Mouse (Mus musculus) kidney, embryonic 14.5 days (tissue): Measurements from ENCODE around the gene Rxfp4. TPM values are rescaled to one million over a fixed set of nuclear protein-coding genes. Genes with fewer than 3 reads are reported as not detected.

ENCODE experiments used
- ATAC-seq: fragments of 200-750 bp; cut with Nextera tagmentation; 2 replicates; pipeline ENCODE4 v1.8.0; 2017; ENCODE audit warnings: moderate number of reproducible peaks, mild to moderate bottlenecking, moderate TSS enrichment, moderate library complexity; ENCODE audit not compliant: low FRiP score, low TSS enrichment
- H3K27ac ChIP-seq: fragments of 300-500 bp; sonication (generic); 2 replicates; pipeline ENCODE4 v1.5.1; 2014; ENCODE audit warnings: low read depth, mild to moderate bottlenecking, low read length, moderate library complexity, mixed read lengths
- H3K27me3 ChIP-seq: fragments of 300-500 bp; sonication (generic); 2 replicates; pipeline ENCODE4 v1.6.1; 2014; ENCODE audit warnings: mild to moderate bottlenecking, low read length; ENCODE audit not compliant: control insufficient read depth, insufficient read depth
- H3K36me3 ChIP-seq: fragments of 300-500 bp; sonication (generic); 2 replicates; pipeline ENCODE4 v1.6.1; 2014; ENCODE audit warnings: low read length, mixed read lengths; ENCODE audit not compliant: control insufficient read depth, insufficient read depth
- H3K4me1 ChIP-seq: fragments of 300-500 bp; sonication (generic); 2 replicates; pipeline ENCODE4 v1.6.1; 2014; ENCODE audit warnings: low read length, mixed read lengths; ENCODE audit not compliant: control insufficient read depth, insufficient read depth
- H3K4me2 ChIP-seq: fragments of 300-500 bp; sonication (generic); replicated peaks from 2 replicates; pipeline ENCODE4 v1.6.1; 2014; ENCODE audit warnings: low read depth, mild to moderate bottlenecking, low read length
- H3K4me3 ChIP-seq: fragments of 300-500 bp; sonication (generic); 2 replicates; pipeline ENCODE4 v1.5.1; 2014; ENCODE audit warnings: mild to moderate bottlenecking, low read length
- H3K9ac ChIP-seq: fragments of 300-500 bp; sonication (generic); 2 replicates; pipeline ENCODE4 v1.6.1; 2014; ENCODE audit warnings: low read depth, mild to moderate bottlenecking, low read length, moderate library complexity
- H3K9me3 ChIP-seq: fragments of 300-500 bp; sonication (generic); 2 replicates; pipeline ENCODE4 v1.6.1; 2016; ENCODE audit warnings: low read length; ENCODE audit not compliant: control insufficient read depth
- WGBS: fragments of 180-500 bp; shearing (Covaris S2); extraction: QIAGEN DNeasy Blood & Tissue Kit; methylation state at CpG from one replicate; pipeline ENCODE4 v1.1.7; 2014; 5-methylcytosine and 5-hydroxymethylcytosine counted together
- polyA plus RNA-seq: library from polyadenylated mRNA; unstranded; fragments of >200 nt; fragmentation: Nextera tagmentation; extraction: Ambion mirVana; gene quantifications from 2 replicates; pipeline ENCODE4 v1.2.1, GENCODE M21; 2014

Rxfp4 gene
- polyA plus RNA-seq, 1 experiment from 2014 or later: not detected

DNA sequence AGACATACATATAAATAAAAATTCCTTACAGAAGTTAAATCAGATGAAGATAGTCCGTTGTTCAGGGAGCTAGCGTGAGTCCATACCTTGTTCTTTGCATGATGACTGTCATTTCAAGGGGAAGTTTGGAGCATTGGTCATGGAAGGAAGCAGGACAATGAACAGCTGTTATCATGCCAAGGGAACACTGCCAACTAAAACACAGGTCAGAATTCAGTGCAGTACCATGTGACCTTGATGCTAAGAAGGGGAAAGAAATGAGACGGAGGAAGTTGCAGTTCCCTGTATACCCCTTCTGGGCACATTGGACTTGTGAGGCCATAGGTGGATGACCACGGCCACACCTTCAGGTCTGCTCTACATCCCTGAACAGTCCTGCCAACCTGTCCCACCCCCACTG, 1.7 kb upstream of the Rxfp4 start:
- 73% methylated on average over 4 of the region's 4 CpGs for WGBS
- H3K27ac ChIP-seq: no peak overlapping the region
- H3K4me3 ChIP-seq: no peak overlapping the region
- ATAC-seq: no peak
- no peaks in the 10 kb centered on the region for H3K4me1 ChIP-seq
- no peak overlapping the region for H3K4me2 ChIP-seq
- no peaks in the 10 kb centered on the region for H3K27me3 ChIP-seq
- no peak overlapping the region for H3K9ac ChIP-seq
- no peaks in the 10 kb centered on the region for H3K9me3 ChIP-seq
- H3K36me3 ChIP-seq: no peaks in the 10 kb centered on the region

DNA sequence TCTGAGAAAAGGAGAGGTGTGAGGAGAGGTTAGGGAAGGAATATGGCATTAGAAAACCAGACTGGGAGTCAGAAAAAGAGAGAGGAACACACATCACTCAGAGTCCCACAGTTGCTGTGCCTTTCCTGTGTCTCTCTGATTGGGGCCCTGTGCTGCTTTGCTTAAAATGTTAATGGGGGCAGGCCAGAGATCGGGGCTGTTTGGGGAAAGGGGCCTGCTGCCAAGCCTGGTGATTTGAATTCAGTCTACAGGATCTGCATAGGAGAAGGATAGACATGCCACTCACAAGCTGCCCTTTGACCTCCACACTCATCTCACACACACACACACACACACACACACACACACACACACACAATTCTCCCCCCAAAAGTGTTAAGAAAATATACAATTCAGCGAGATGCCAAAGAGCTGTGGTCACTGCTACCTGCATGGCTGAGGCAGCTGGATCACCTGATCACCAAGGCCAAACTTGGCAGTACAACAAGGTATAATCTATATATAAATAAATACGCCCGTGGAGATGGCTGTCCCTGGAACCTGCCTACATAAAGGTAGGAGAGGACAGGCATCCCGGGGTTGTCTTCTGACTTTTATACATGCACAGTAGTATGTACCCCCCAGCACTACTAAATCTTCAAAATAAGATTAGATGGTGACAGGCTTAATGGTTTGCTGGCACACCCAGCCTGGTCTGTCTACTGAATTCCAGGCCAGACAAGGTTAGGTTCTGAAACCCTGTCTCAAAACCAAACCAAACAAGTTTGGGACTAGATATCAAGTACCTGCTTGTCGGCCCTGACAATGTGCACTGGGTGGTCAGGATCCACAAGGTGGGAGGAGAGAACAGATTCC, 801 bp upstream of the Rxfp4 start:
- no peak overlapping the region for H3K27ac ChIP-seq
- H3K4me3 ChIP-seq: no peak overlapping the region
- no peak for ATAC-seq
- H3K4me1 ChIP-seq: no peaks in the 10 kb centered on the region
- H3K4me2 ChIP-seq: no peak overlapping the region
- no peaks in the 10 kb centered on the region for H3K36me3 ChIP-seq
- 80% methylated on average over 6 of the region's 6 CpGs for WGBS
- no peak overlapping the region for H3K9ac ChIP-seq
- no peaks in the 10 kb centered on the region for H3K9me3 ChIP-seq
- no peaks in the 10 kb centered on the region for H3K27me3 ChIP-seq

DNA sequence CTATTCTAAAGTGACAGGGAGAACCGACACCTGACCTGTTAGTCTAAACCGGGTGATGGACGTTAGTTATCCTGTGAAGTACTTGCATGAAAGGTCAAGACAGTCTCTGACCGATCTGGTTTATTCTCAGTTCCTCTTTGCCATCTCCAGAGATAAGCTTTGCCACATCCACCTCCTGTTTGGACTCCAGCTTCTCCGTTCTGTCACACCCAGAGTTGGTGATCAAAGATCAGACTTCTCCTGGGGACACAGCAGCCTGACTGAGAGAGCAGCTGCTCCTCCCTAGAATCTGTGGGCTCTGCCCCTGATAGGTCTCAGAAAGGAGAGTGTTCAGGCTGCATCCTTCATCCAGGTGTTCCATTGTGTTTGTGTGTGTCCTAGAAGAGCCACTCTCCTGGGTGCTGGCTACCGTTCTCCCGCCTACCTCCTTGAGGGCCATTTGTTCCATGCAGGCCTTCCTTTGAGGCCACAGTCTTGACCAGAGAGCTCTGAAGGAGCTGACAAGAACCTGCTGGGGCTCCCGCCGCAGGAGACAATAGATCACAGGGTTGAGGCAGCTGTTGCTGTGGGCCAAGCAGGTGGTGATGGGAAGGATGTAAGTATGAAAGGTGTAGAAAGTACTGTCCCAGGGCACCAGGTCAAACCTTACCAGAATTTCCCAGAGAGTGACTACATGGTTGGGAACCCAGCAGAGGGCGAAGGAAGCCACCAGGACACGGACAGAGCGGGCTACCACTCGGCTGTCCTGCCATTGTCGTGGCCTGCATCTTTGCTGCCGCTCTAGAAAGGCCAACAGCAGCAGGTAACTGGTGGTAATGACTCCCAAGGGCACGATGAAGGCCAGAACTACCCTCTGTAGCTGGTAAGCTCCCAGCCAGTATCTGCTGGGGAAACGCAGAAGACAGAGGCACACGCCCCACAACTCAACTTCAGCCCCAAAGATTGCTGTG, 998 bp downstream of the Rxfp4 start:
- Histone ChIP-seq H3K27ac (no peak overlapping the region), H3K4me1 (no peaks in the 10 kb centered on the region), H3K9me3 (no peaks in the 10 kb centered on the region), H3K9ac (no peak overlapping the region), H3K4me2 (no peak overlapping the region), H3K36me3 (peaks cover 16% of the 10 kb centered on the region), H3K27me3 (no peaks in the 10 kb centered on the region), H3K4me3 (no peak overlapping the region)
- whole genome bisulfite sequencing: 77% methylated on average over 18 of the region's 18 CpGs
- ATAC-seq: no peak

DNA sequence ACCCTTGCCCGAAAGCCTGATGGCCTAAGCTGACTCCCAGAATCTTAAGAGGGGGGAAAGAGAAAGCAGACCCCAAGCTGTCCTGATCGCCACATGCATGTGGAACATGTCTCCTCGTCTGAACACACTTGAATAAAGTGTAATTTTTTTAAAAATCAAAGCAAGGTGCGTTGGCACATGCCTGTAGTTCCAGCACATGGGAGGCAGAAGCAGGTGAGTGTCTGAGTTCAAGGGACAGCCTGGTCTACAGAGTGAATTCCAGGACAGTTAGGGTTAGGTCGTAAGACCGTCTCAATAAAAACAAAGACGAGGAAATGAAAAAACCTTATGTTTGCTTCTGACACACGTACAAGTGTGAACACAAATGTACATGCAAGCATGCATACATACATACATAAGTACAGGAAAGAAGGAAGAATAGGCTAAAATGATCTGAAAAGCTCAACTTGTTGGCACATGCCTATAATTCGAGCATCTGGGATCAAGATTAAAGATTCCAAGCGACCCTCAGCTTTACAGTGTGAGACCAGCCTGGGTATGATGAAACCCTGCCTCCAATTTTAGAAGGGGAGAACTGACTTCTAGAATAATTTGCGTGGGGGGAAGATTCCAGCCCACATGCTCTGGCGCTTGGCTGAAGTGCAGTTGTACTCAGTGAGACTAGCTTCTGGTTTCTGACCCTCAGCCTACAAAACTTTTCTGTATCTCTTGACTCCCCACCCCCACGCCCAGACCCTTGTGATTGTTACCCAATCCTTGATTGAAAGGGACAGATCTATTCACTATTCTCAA, 2.0 kb downstream of the Rxfp4 start:
- peaks cover 27% of the 10 kb centered on the region for H3K36me3 ChIP-seq
- ATAC-seq: no peak
- no peak overlapping the region for H3K27ac ChIP-seq
- no peaks in the 10 kb centered on the region for H3K9me3 ChIP-seq
- no peak overlapping the region for H3K9ac ChIP-seq
- H3K4me3 ChIP-seq: no peak overlapping the region
- 74% methylated on average over 13 of the region's 13 CpGs for WGBS
- no peaks in the 10 kb centered on the region for H3K4me1 ChIP-seq
- H3K27me3 ChIP-seq: no peaks in the 10 kb centered on the region
- H3K4me2 ChIP-seq: no peak overlapping the region

GRCm38 (mm10) chr3:88649967-88650366, 3.0 kb downstream of the Rxfp4 start:
- Histone ChIP-seq H3K4me3 (no peak overlapping the region), H3K9me3 (no peaks in the 10 kb centered on the region), H3K9ac (no peak overlapping the region), H3K36me3 (peaks cover 36% of the 10 kb centered on the region), H3K4me2 (no peak overlapping the region), H3K4me1 (no peaks in the 10 kb centered on the region), H3K27me3 (no peaks in the 10 kb centered on the region), H3K27ac (no peak overlapping the region)
- ATAC-seq: no peak
- 98% methylated on average over 13 of the region's 13 CpGs for WGBS

GRCm38 (mm10) chr3:88649186-88649585, 3.8 kb downstream of the Rxfp4 start:
- Histone ChIP-seq H3K9ac (no peak overlapping the region), H3K4me2 (no peak overlapping the region), H3K4me3 (no peak overlapping the region), H3K27me3 (no peaks in the 10 kb centered on the region), H3K36me3 (peaks cover 44% of the 10 kb centered on the region), H3K9me3 (no peaks in the 10 kb centered on the region), H3K27ac (no peak overlapping the region), H3K4me1 (no peaks in the 10 kb centered on the region)
- ATAC-seq: no peak
- WGBS: 80% methylated on average over 10 of the region's 10 CpGs

DNA sequence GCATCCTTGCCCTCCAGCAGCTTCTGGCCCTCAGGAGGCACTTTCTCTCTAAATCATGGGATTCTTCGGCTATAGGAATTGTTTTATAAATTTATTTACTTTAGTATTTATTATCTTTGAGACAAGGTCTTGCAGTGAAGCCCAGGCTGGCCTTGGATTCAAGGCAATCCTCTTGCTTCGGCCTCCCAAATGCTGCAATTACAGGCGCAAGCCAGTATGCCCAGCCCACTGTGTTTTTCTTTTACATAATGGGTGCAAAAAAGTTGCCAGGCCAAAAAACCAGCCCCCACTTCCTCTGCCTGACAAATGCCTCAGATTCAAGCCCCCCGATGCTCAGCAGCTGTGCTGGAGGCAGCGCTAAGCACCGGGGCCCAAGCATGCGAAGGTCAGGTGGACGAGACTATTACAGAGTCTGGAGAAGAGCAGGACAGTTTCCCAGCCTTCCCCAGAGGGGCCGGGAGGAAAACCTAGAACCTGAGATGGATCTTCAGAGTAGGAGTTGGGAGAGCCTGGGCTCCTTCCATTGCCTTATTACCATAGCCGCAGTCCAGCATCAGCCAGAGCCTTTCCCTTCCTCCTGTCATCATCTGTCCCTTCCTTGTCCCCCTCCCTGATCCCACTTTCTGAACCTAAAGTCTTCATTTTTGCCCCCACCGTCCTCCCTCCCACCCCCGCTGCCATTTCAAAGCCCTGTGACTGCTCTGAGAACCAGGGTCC, 4.3 kb downstream of the Rxfp4 start:
- H3K4me2 ChIP-seq: no peak overlapping the region
- H3K27ac ChIP-seq: no peak overlapping the region
- WGBS: 87% methylated on average over 12 of the region's 12 CpGs
- ATAC-seq: no peak
- no peaks in the 10 kb centered on the region for H3K9me3 ChIP-seq
- H3K4me1 ChIP-seq: no peaks in the 10 kb centered on the region
- H3K9ac ChIP-seq: no peak overlapping the region
- H3K27me3 ChIP-seq: no peaks in the 10 kb centered on the region
- peaks cover 50% of the 10 kb centered on the region for H3K36me3 ChIP-seq
- no peak overlapping the region for H3K4me3 ChIP-seq

- Histone ChIP-seq H3K4me1 (no peaks in the 10 kb centered on the region), H3K9ac (no peak overlapping the region), H3K36me3 (peaks cover 57% of the 10 kb centered on the region), H3K9me3 (no peaks in the 10 kb centered on the region), H3K4me3 (no peak overlapping the region), H3K27me3 (no peaks in the 10 kb centered on the region), H3K4me2 (no peak overlapping the region), H3K27ac (no peak overlapping the region)
- no peak for ATAC-seq
- 92% methylated on average over 14 of the region's 14 CpGs for WGBS
These were observed 5.0 kb downstream of the Rxfp4 start for GRCm38 (mm10) chr3:88647779-88648413.
